Mouse (Mus musculus): ENCODE results near the gene Resf1.
"Not testable (repeated sequence)": the region's sequence is repeated elsewhere in the genome, so short reads cannot be mapped to it uniquely, and the experiment has no call there.

DNA sequence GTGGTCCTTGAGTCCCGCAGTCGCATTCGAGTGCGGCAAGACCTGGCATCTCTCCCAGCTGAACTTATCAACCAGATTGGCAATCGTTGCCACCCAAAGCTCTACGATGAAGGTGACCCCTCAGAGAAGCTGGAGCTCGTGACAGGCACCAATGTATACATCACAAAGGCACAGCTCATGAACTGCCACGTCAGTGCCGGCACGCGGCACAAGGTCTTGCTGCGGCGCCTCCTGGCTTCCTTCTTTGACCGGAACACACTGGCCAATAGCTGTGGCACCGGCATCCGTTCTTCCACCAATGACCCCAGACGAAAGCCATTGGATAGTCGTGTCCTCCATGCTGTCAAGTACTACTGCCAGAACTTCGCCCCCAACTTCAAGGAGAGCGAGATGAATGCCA lies 53.3 kb downstream of the Resf1 start:
- not testable (repeated sequence) for TF ChIP-seq CTCF (IDR thresholded peaks at IDR 0.05; ENCODE audit: borderline replicate concordance, insufficient read depth, low read length); POLR2A (IDR thresholded peaks at IDR 0.05; ENCODE audit: low read depth, low read length)
